Mouse (Mus musculus): ENCODE data around the gene Sult2a4.
"Not testable (repeated sequence)": the region's sequence is repeated elsewhere in the genome, so short reads cannot be mapped to it uniquely, and the experiment has no call there.

Sult2a4 gene

GRCm38 (mm10) chr7:13989507-13989906 is at the start of gene Sult2a4:
TSS of gene Sult2a4 (minus strand) at chr7:13989607.
- not testable (repeated sequence) for DNase-seq

- DNase-seq, result not testable (repeated sequence)
Measured at GRCm38 (mm10) chr7:14030831-14031230, 41.4 kb upstream of the Sult2a4 start.

- no peak for DNase-seq
Measured at GRCm38 (mm10) chr7:14013083-14013482, 23.7 kb upstream of the Sult2a4 start.

GRCm38 (mm10) chr7:14010686-14011085 is 21.3 kb upstream of the Sult2a4 start:
- not testable (repeated sequence) for DNase-seq

All from cerebellum, adult 9-10 months (tissue).